Mouse (Mus musculus): ENCODE measurements at regions not wholly inside any gene's neighbourhood (a gene's known extent, or its start where the extent isn't known, plus 50 kb on each side); places are given as distances from the start of the nearest gene placed in this dataset.

- Histone ChIP-seq H3K36me3 (ENCODE audit: control insufficient read depth, insufficient read depth) (no peaks in the 10 kb centered on the region), H3K9me3 (ENCODE audit: control insufficient read depth) (no peaks in the 10 kb centered on the region), H3K27ac (ENCODE audit: low read depth, low read length) (no peak overlapping the region), H3K9ac (ENCODE audit: low read depth, low read length) (no peak overlapping the region), H3K4me1 (replicated peaks; ENCODE audit: control insufficient read depth, insufficient read depth, low read length) (no peaks in the 10 kb centered on the region), H3K4me3 (ENCODE audit: low read depth, low read length) (no peak overlapping the region), H3K27me3 (replicated peaks; ENCODE audit: control insufficient read depth, insufficient read depth, low read length) (no peaks in the 10 kb centered on the region), H3K4me2 (replicated peaks; ENCODE audit: low read depth) (no peak overlapping the region)
- TF ChIP-seq CTCF (IDR thresholded peaks at IDR 0.05; ENCODE audit: low read depth) = no peak
- peak; percentile 47; the same call in 1 of the 2 replicates for ATAC-seq
- WGBS = 53% methylated on average over 2 of the region's 2 CpGs
These were observed 623.8 kb downstream of the Tmem114 start for GRCm38 (mm10) chr16:7801161-7801560.

GRCm38 (mm10) chr16:7797176-7797786 lies 627.7 kb downstream of the Tmem114 start:
- no peaks in the 10 kb centered on the region for H3K36me3 ChIP-seq (ENCODE audit: control insufficient read depth, insufficient read depth)
- ATAC-seq = no peak
- TF ChIP-seq CTCF (IDR thresholded peaks at IDR 0.05; ENCODE audit: low read depth) = no peak
- H3K27ac ChIP-seq (ENCODE audit: low read depth, low read length) = no peak overlapping the region
- no peak overlapping the region for H3K4me3 ChIP-seq (ENCODE audit: low read depth, low read length)
- WGBS = 65% methylated on average over 8 of the region's 8 CpGs
- H3K27me3 ChIP-seq (replicated peaks; ENCODE audit: control insufficient read depth, insufficient read depth, low read length) = no peaks in the 10 kb centered on the region
- H3K9me3 ChIP-seq (ENCODE audit: control insufficient read depth) = no peaks in the 10 kb centered on the region
- no peak overlapping the region for H3K4me2 ChIP-seq (replicated peaks; ENCODE audit: low read depth)
- no peaks in the 10 kb centered on the region for H3K4me1 ChIP-seq (replicated peaks; ENCODE audit: control insufficient read depth, insufficient read depth, low read length)
- no peak overlapping the region for H3K9ac ChIP-seq (ENCODE audit: low read depth, low read length)

DNA sequence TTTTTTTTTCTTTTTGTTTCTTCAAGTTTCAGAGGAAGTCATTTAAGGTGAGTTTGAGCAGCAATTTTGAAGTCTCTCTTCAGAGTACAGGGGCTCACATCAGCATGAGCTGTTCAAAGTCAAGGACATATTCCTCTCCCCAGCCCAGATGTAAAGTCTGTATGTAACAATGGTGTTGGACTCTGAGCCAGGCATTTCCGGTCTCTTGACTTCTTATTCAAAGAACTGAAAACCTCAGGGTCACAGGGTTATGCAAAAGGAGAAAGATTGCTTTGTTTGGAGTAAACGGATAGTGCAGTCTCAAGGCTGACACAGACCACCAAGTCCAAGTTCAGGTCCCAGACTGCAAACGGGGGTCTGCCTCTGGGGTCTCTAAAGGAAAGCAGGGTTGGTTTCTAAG lies 629.4 kb downstream of the Tmem114 start:
- Histone ChIP-seq H3K9ac (ENCODE audit: low read depth, low read length) (no peak overlapping the region), H3K27ac (ENCODE audit: low read depth, low read length) (no peak overlapping the region), H3K36me3 (ENCODE audit: control insufficient read depth, insufficient read depth) (no peaks in the 10 kb centered on the region), H3K4me1 (replicated peaks; ENCODE audit: control insufficient read depth, insufficient read depth, low read length) (no peaks in the 10 kb centered on the region), H3K9me3 (ENCODE audit: control insufficient read depth) (no peaks in the 10 kb centered on the region), H3K4me2 (replicated peaks; ENCODE audit: low read depth) (no peak overlapping the region), H3K4me3 (ENCODE audit: low read depth, low read length) (no peak overlapping the region), H3K27me3 (replicated peaks; ENCODE audit: control insufficient read depth, insufficient read depth, low read length) (no peaks in the 10 kb centered on the region)
- WGBS = 53% methylated on average over 3 of the region's 3 CpGs
- ATAC-seq = no peak
- TF ChIP-seq CTCF (IDR thresholded peaks at IDR 0.05; ENCODE audit: low read depth) = no peak

DNA sequence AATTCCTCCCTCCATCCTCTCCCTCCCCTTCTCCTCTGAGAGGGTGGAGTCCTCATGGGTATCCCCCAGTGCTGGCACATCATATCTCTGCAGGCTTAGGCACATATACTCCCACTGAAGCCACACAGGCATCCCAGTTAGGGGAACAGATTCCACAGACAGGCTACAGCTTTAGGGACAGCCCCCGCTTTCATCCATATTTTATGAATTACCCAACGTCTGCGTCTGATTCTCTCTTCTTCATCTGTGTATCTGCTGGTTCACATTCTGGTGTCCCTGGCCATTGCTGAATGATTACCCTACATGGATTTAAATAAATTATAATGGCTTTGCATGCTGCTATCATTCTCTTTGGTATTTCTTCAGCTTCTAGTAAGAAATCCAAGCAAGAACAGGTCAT lies 632.4 kb downstream of the Tmem114 start:
- WGBS = 87% methylated on average over 3 of the region's 3 CpGs
- no peak overlapping the region for H3K4me2 ChIP-seq (replicated peaks; ENCODE audit: low read depth)
- no peak for ATAC-seq
- H3K9me3 ChIP-seq (ENCODE audit: control insufficient read depth) = no peaks in the 10 kb centered on the region
- no peak for TF ChIP-seq CTCF (IDR thresholded peaks at IDR 0.05; ENCODE audit: low read depth)
- H3K4me3 ChIP-seq (ENCODE audit: low read depth, low read length) = no peak overlapping the region
- no peaks in the 10 kb centered on the region for H3K36me3 ChIP-seq (ENCODE audit: control insufficient read depth, insufficient read depth)
- H3K9ac ChIP-seq (ENCODE audit: low read depth, low read length) = no peak overlapping the region
- H3K27me3 ChIP-seq (replicated peaks; ENCODE audit: control insufficient read depth, insufficient read depth, low read length) = no peaks in the 10 kb centered on the region
- H3K27ac ChIP-seq (ENCODE audit: low read depth, low read length) = no peak overlapping the region
- H3K4me1 ChIP-seq (replicated peaks; ENCODE audit: control insufficient read depth, insufficient read depth, low read length) = no peaks in the 10 kb centered on the region

GRCm38 (mm10) chr16:7790260-7790659 lies 634.7 kb downstream of the Tmem114 start:
- 79% methylated on average over 4 of the region's 4 CpGs for WGBS
- ATAC-seq = no peak
- Histone ChIP-seq H3K4me1 (replicated peaks; ENCODE audit: control insufficient read depth, insufficient read depth, low read length) (no peaks in the 10 kb centered on the region), H3K9ac (ENCODE audit: low read depth, low read length) (no peak overlapping the region), H3K27ac (ENCODE audit: low read depth, low read length) (no peak overlapping the region), H3K4me3 (ENCODE audit: low read depth, low read length) (no peak overlapping the region), H3K36me3 (ENCODE audit: control insufficient read depth, insufficient read depth) (no peaks in the 10 kb centered on the region), H3K4me2 (replicated peaks; ENCODE audit: low read depth) (no peak overlapping the region), H3K27me3 (replicated peaks; ENCODE audit: control insufficient read depth, insufficient read depth, low read length) (no peaks in the 10 kb centered on the region), H3K9me3 (ENCODE audit: control insufficient read depth) (no peaks in the 10 kb centered on the region)
- TF ChIP-seq CTCF (IDR thresholded peaks at IDR 0.05; ENCODE audit: low read depth) = no peak

- Histone ChIP-seq H3K36me3 (ENCODE audit: control insufficient read depth, insufficient read depth) (no peaks in the 10 kb centered on the region), H3K4me3 (ENCODE audit: low read depth, low read length) (no peak overlapping the region), H3K27me3 (replicated peaks; ENCODE audit: control insufficient read depth, insufficient read depth, low read length) (no peaks in the 10 kb centered on the region), H3K4me2 (replicated peaks; ENCODE audit: low read depth) (no peak overlapping the region), H3K27ac (ENCODE audit: low read depth, low read length) (no peak overlapping the region), H3K4me1 (replicated peaks; ENCODE audit: control insufficient read depth, insufficient read depth, low read length) (no peaks in the 10 kb centered on the region), H3K9me3 (ENCODE audit: control insufficient read depth) (no peaks in the 10 kb centered on the region), H3K9ac (ENCODE audit: low read depth, low read length) (no peak overlapping the region)
- WGBS = 71% methylated on average over 2 of the region's 2 CpGs
- no peak for TF ChIP-seq CTCF (IDR thresholded peaks at IDR 0.05; ENCODE audit: low read depth)
- no peak for ATAC-seq
These were observed 636.7 kb downstream of the Tmem114 start for GRCm38 (mm10) chr16:7788209-7788608.

DNA sequence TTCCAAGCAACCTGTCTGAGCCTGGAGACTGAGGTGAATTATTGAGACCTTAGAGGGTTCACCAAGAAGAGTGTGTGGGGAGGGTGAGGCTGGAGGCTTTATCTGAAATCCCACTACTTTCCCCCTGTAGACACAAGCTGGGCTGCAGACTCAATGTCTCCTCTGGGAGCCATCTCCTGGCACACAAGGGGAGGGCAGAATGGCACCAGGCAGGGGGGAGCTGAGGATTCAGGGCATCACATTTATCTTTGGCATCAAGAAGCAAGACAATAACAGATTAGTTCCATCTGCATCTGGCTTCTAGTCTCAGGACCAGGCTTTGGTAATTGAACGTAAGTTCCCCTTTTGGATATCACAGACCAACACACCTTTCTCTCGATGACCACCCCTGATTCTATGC lies 643.4 kb downstream of the Tmem114 start:
- Histone ChIP-seq H3K4me2 (replicated peaks; ENCODE audit: low read depth) (no peak overlapping the region), H3K9ac (ENCODE audit: low read depth, low read length) (no peak overlapping the region), H3K4me1 (replicated peaks; ENCODE audit: control insufficient read depth, insufficient read depth, low read length) (no peaks in the 10 kb centered on the region), H3K27ac (ENCODE audit: low read depth, low read length) (no peak overlapping the region), H3K4me3 (ENCODE audit: low read depth, low read length) (no peak overlapping the region), H3K27me3 (replicated peaks; ENCODE audit: control insufficient read depth, insufficient read depth, low read length) (no peaks in the 10 kb centered on the region), H3K36me3 (ENCODE audit: control insufficient read depth, insufficient read depth) (no peaks in the 10 kb centered on the region), H3K9me3 (ENCODE audit: control insufficient read depth) (no peaks in the 10 kb centered on the region)
- TF ChIP-seq CTCF (IDR thresholded peaks at IDR 0.05; ENCODE audit: low read depth) = no peak
- 86% methylated on average over 2 of the region's 2 CpGs for whole genome bisulfite sequencing
- no peak for ATAC-seq

Measured in intestine, postnatal 0 days (tissue).